Mouse (Mus musculus) testis, adult 2 months (tissue): Measurements from ENCODE around the gene Rwdd4a.

Experiments used
- CTCF ChIP-seq: fragments of 200-500 bp; IDR thresholded peaks from 2 replicates; pipeline ENCODE4 v1.5.1; 2012; ENCODE audit warnings: low read depth, mild to moderate bottlenecking, inconsistent platforms, low read length, moderate library complexity; ENCODE audit not compliant: control insufficient read depth, insufficient read depth, insufficient replicate concordance
- POLR2A ChIP-seq: fragments of 200-500 bp; IDR thresholded peaks from 2 replicates; pipeline ENCODE4 v1.6.1; 2012; ENCODE audit warnings: low read depth, mild to moderate bottlenecking, inconsistent platforms, low read length, moderate library complexity; ENCODE audit not compliant: control insufficient read depth

DNA sequence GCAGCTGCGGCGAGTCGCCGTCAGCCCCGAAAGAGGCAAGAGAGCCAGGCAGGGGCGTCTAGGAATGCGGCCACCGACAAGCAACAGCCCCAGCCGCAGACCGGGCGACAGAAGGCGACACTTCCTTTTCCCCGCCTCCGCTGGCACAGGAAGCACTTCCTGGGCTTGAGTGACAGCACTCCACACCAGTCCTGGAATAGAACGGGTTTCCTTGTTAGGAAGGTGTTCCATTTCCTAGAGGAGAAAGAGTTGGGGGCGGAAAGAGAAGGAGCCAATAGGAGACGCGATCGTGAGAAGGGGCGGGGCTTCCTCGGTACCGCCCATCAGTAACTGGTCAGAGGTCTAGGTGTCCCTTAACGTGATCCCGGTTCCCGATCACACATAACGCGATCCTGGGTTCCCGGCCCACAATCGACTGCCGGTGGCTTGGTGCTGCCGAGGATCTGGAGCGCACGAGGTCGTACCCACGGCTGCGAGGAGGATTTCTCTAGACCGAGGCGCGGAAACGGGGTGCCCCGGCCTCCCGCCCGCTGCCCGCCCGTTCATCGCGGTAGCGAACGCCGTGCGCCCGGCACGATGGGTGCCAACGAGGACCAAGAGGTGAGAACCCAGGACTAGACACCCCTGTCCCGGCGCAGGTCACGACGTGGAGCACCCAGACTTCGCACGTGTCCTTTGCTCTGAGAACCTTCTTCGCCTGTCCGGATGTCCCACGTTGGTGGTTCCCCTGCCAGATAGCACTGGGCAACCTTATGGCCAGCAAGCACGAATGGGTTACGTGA, at the start of gene Rwdd4a, which contains the start of gene Trappc11:
- peak; percentile 78 for TF ChIP-seq POLR2A
- no peak for TF ChIP-seq CTCF
